Mouse (Mus musculus): Measurements from ENCODE around the gene Gfod1.

Gene Gfod1

DNA sequence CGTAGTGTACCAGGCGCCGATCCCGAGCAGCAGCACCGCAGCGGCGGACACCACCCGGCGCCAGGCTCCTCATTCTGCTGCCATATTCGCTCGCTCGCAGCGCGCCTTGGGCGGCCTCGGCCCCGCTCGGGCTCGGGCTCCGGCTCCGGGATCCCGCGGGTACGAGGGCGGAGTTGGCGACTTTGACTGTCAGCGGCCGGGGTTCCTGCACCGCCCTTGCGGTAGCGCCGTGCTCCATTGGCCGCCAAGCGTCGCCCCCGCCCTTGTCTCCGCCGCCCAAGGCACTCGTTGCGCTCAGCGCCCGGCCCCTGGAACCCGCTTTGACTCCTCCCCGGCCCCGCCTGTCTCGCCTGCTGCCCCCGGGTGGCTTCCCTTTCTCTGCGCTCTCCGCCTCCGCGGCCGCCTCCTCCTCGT lies at the start of gene Gfod1:
Gene Gfod1 (minus strand): TSS at position 155 of the 414 bp plus-strand sequence.
- in situ Hi-C loops (cut with MboI; ENCODE audit: unreplicated experiment in 2 of 2): no loop called here

DNA sequence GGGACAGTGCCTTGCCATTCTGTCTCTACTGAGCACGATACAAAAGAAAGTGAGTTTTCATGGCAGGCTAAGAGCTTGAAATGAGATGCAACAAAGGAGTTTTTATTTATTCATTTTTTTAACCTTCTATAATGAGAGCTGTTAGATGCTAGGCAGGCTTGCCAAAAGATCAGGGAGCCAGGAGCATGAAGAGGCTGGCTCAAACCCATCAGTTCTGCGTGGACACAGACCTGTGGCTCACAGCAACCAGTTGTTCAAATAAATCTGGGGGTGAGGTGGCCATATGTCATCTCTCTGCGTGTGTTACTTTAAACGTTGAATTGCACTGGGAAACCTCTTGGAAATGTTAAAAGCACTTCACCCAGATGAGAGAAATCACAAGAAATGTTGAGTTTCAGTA lies 49.4 kb upstream of the Gfod1 start:
- in situ Hi-C loops (cut with MboI; ENCODE audit: unreplicated experiment in 2 of 2): loop anchor here (25.0 kb wide), 2 partner anchors 209 to 384 kb away; partner anchors contain the start of gene Mcur1 (in 1 of the 2)

DNA sequence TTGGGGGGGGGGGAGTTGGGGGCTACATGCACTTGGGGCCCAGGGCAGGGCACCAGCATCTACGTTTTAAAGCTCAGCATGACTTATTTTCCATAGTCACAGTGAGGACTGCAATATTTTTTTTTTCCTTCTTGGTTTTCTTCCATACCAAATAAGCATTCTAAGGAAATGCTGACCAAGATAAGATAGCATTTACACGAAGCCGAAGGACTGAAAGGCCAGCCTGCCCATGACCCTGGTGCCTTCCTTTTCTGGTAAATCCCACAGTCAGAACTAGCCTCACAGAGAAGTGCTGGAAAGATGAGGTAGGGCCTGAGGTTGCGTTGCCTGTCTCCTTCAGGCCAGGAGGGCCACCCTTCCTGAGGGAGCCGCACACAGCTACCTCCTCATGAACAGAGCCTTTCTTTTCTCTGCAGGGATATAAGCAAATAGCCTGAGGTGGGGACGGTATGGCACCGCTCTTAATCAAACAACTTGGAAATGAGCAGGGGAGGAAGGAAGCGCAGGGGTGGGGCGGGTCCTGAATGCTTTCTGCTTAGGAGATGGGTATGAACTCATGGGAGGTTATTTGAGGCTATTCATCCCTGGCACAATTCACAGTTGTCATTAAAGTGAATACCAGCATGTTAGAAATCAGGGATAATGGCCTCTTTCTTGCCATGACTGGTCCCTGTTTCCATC lies 46.7 kb upstream of the Gfod1 start:
- in situ Hi-C loops (cut with MboI; ENCODE audit: unreplicated experiment in 2 of 2): loop anchor here (25.0 kb wide), 2 partner anchors 212 to 387 kb away; partner anchors contain the start of gene Mcur1 (in 1 of the 2)

DNA sequence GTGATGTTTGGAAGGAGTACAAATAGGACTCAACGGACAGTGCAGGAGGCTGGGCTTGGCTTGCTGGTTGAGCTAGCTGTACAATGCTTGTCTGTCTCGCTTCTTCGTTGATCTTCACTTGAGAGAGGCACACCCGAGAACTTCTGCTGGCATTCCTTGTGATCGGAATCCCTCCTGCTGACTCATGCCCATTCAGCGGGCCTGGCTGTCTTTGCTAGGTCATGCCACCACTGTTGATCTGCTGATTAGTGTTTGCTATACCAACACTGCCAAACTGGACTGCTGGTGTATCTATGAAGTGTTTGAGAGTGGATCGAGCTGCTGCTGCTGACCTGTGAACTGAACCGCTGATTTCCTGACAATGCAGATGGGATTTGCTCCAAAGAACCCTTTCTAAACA lies 45.4 kb upstream of the Gfod1 start:
- in situ Hi-C loops (cut with MboI; ENCODE audit: unreplicated experiment in 2 of 2): no loop called here

GRCm38 (mm10) chr13:43346825-43347224 lies 42.9 kb upstream of the Gfod1 start:
- in situ Hi-C loops (cut with MboI; ENCODE audit: unreplicated experiment in 2 of 2): no loop called here

DNA sequence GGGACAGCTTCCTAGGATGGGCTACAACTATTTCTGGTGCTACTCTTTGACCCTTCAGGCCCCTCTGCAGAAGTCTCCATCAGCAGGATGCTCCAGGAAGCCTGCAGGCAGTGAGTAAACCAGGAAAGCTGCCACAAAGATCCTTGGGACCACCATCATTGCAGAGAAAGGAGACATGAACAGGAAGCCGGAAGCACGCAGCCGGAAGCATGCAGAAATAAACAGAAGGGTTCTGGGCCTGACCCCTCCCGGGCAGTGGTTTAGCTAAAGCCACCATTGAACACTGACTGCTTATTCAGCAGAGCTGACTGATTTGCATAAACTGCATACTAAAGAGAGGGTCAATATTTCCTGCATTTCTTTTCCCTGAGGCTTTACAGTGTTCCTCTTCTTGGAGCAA lies 34.7 kb upstream of the Gfod1 start:
- in situ Hi-C loops (cut with MboI; ENCODE audit: unreplicated experiment in 2 of 2): no loop called here

- in situ Hi-C loops (cut with MboI; ENCODE audit: unreplicated experiment in 2 of 2): no loop called here
Observed at GRCm38 (mm10) chr13:43338001-43338400, 34.0 kb upstream of the Gfod1 start.

GRCm38 (mm10) chr13:43336425-43337221 lies 32.7 kb upstream of the Gfod1 start:
- in situ Hi-C loops (cut with MboI; ENCODE audit: unreplicated experiment in 2 of 2): no loop called here

GRCm38 (mm10) chr13:43332591-43332990 lies 28.6 kb upstream of the Gfod1 start:
- in situ Hi-C loops (cut with MboI; ENCODE audit: unreplicated experiment in 2 of 2): no loop called here

GRCm38 (mm10) chr13:43331721-43332444 lies 27.9 kb upstream of the Gfod1 start:
- in situ Hi-C loops (cut with MboI; ENCODE audit: unreplicated experiment in 2 of 2): no loop called here

GRCm38 (mm10) chr13:43325427-43325826 lies 21.5 kb upstream of the Gfod1 start:
- in situ Hi-C loops (cut with MboI; ENCODE audit: unreplicated experiment in 2 of 2): no loop called here

DNA sequence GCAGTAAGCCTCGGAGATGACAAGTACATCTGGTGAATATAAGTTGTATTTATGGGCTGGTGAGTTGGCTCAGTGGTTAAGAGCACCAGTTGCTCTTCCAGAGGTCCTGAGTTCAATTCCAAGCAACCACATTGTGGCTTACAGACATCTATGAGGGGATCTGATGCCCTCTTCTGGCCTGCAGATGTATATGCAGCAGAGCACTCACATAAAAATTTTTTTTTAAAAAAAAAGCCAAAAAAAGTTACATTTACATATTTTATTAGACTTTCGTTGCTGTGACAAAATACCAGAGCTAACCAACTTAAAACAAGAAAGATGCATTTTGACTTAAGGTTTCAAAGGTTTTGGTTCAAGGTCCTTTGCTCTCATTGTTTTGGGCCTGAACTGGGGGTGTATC lies 17.5 kb upstream of the Gfod1 start:
- in situ Hi-C loops (cut with MboI; ENCODE audit: unreplicated experiment in 2 of 2): loop anchor here (5.0 kb wide), 2 partner anchors 119 to 134 kb away; no protein-coding TSS in a partner anchor

GRCm38 (mm10) chr13:43319396-43319795 lies 15.4 kb upstream of the Gfod1 start:
- in situ Hi-C loops (cut with MboI; ENCODE audit: unreplicated experiment in 2 of 2): no loop called here

DNA sequence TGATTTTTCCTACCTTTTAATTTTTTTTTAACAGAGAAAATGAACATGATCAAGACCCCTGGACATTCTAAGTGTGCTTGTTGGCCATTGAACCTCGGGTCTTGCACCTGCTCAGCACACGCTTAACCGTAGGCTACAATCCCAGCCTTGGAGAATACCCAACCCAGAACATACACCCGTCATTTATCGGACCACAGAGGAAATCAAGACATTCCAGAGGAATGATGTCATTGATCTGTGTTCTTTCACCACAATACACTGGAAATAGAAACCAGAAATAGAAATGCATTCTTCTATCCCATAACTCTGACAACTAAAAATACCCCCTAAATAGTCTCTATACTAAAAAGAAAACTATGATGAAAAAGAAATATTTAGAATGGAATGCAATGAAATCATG lies 13.4 kb upstream of the Gfod1 start:
- in situ Hi-C loops (cut with MboI; ENCODE audit: unreplicated experiment in 2 of 2): no loop called here

GRCm38 (mm10) chr13:43305181-43305924 lies 1.4 kb upstream of the Gfod1 start:
- in situ Hi-C loops (cut with MboI; ENCODE audit: unreplicated experiment in 2 of 2): no loop called here

- in situ Hi-C loops (cut with MboI; ENCODE audit: unreplicated experiment in 2 of 2): no loop called here
Observed at GRCm38 (mm10) chr13:43304700-43305099, 728 bp upstream of the Gfod1 start.

- in situ Hi-C loops (cut with MboI; ENCODE audit: unreplicated experiment in 2 of 2): no loop called here
Observed at GRCm38 (mm10) chr13:43303161-43303965, 609 bp downstream of the Gfod1 start.

DNA sequence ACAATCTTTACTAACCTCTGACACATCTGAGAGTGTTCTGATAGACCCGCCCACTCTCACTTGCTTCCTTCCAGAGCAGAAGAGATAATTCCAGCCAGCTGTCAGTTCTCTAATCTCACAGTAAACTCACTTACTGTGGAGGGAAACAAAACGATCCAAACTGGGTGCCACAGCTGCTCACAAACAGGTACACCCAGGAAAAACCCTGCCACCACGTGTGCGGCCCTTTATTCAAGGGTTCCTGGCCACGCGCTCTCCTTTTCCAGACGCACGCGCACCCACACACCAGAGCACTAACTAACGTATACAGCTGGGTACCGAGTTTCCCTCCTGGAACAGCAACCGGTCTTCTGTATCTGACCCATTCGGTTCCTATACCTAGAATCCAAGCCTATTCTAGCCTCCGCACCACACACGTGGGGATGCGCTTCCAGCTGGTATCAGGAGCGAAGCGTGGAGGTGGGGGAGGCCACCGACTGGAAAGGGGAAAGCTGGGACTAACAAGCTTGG lies 1.3 kb downstream of the Gfod1 start:
- in situ Hi-C loops (cut with MboI; ENCODE audit: unreplicated experiment in 2 of 2): no loop called here

DNA sequence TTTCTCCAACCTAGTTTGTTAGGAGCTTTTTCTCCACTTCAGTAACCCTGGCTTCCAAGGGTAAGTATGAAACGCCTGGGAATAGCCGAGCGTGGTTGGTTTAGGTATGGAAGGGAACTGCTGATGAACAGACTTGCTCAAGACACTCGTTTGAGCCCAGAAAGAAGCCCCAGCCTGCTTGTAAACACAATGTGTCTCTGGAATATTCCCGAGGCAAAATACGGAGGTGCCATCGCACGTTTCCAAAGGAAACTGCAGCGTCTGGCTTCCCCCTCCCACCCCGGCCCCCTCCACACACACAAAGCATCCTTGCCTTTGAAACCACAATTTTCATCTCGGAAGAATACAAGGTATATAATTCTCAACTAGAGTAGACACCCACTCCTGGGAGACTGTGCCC lies 1.7 kb downstream of the Gfod1 start:
- in situ Hi-C loops (cut with MboI; ENCODE audit: unreplicated experiment in 2 of 2): no loop called here
